Mouse (Mus musculus) testis, adult 2 months (tissue): ENCODE measurements at regions not wholly inside any gene's neighbourhood (a gene's known extent, or its start where the extent isn't known, plus 50 kb on each side); places are given as distances from the start of the nearest gene placed in this dataset.

Experiments used
- H3K27ac ChIP-seq: fragments of 200-500 bp; 2 replicates; pipeline ENCODE4 v1.5.1; 2012; ENCODE audit warnings: low read depth, low read length; ENCODE audit not compliant: control insufficient read depth, insufficient read depth
- H3K27me3 ChIP-seq: fragments of 200-500 bp; 2 replicates; pipeline ENCODE4 v1.6.1; 2012; ENCODE audit warnings: mild to moderate bottlenecking, low read length, moderate library complexity; ENCODE audit not compliant: control insufficient read depth, insufficient read depth
- H3K36me3 ChIP-seq: fragments of 200-500 bp; 2 replicates; pipeline ENCODE4 v1.6.1; 2012; ENCODE audit warnings: mild to moderate bottlenecking, low read length; ENCODE audit not compliant: control insufficient read depth, insufficient read depth
- H3K4me1 ChIP-seq: fragments of 200-500 bp; 2 replicates; pipeline ENCODE4 v1.6.1; 2012; ENCODE audit warnings: low read length; ENCODE audit not compliant: control insufficient read depth, insufficient read depth
- H3K4me3 ChIP-seq: fragments of 200-500 bp; 2 replicates; pipeline ENCODE4 v1.5.1; 2012; ENCODE audit warnings: low read depth, mild to moderate bottlenecking, low read length, moderate library complexity, mixed read lengths; ENCODE audit not compliant: control insufficient read depth
- CTCF ChIP-seq: fragments of 200-500 bp; IDR thresholded peaks from 2 replicates; pipeline ENCODE4 v1.5.1; 2012; ENCODE audit warnings: low read depth, mild to moderate bottlenecking, inconsistent platforms, low read length, moderate library complexity; ENCODE audit not compliant: control insufficient read depth, insufficient read depth, insufficient replicate concordance
- POLR2A ChIP-seq: fragments of 200-500 bp; IDR thresholded peaks from 2 replicates; pipeline ENCODE4 v1.6.1; 2012; ENCODE audit warnings: low read depth, mild to moderate bottlenecking, inconsistent platforms, low read length, moderate library complexity; ENCODE audit not compliant: control insufficient read depth

GRCm38 (mm10) chr4:58677701-58678385 is 109.7 kb downstream of the Olfr267 start:
- H3K27me3 ChIP-seq: no peaks in the 10 kb centered on the region
- TF ChIP-seq POLR2A (no peak), CTCF (no peak)
- no peak overlapping the region for H3K27ac ChIP-seq
- H3K4me1 ChIP-seq: no peaks in the 10 kb centered on the region
- no peaks in the 10 kb centered on the region for H3K36me3 ChIP-seq
- H3K4me3 ChIP-seq: no peak overlapping the region

GRCm38 (mm10) chr4:58671406-58672035 is 116.0 kb downstream of the Olfr267 start:
- peak overlapping the region; percentile 74 for H3K27ac ChIP-seq
- no peaks in the 10 kb centered on the region for H3K36me3 ChIP-seq
- TF ChIP-seq POLR2A: peak; percentile 66
- no peak for TF ChIP-seq CTCF
- peaks cover 6% of the 10 kb centered on the region for H3K4me1 ChIP-seq
- H3K4me3 ChIP-seq: peak overlapping the region; percentile 69
- no peaks in the 10 kb centered on the region for H3K27me3 ChIP-seq

GRCm38 (mm10) chr4:58670906-58671250 is 116.6 kb downstream of the Olfr267 start:
- Histone ChIP-seq H3K4me1 (peaks cover 6% of the 10 kb centered on the region), H3K4me3 (peak overlapping the region; percentile 13; the same call in 1 of the 2 replicates), H3K27ac (no peak overlapping the region), H3K36me3 (no peaks in the 10 kb centered on the region), H3K27me3 (no peaks in the 10 kb centered on the region)
- TF ChIP-seq POLR2A (no peak), CTCF (no peak)

- TF ChIP-seq POLR2A: no peak
- TF ChIP-seq CTCF: no peak
- Histone ChIP-seq H3K36me3 (no peaks in the 10 kb centered on the region), H3K4me1 (peaks cover 6% of the 10 kb centered on the region), H3K27me3 (no peaks in the 10 kb centered on the region), H3K27ac (no peak overlapping the region), H3K4me3 (peak overlapping the region; percentile 13; the same call in 1 of the 2 replicates)
Observed at GRCm38 (mm10) chr4:58670107-58670905, 116.6 kb upstream of the Lpar1 start.

GRCm38 (mm10) chr4:58668368-58669153 is 114.9 kb upstream of the Lpar1 start:
- Histone ChIP-seq H3K4me1 (peaks cover 6% of the 10 kb centered on the region), H3K27ac (no peak overlapping the region), H3K36me3 (no peaks in the 10 kb centered on the region), H3K4me3 (no peak overlapping the region), H3K27me3 (no peaks in the 10 kb centered on the region)
- TF ChIP-seq CTCF: no peak
- no peak for TF ChIP-seq POLR2A

GRCm38 (mm10) chr4:58663628-58664205 is 110.0 kb upstream of the Lpar1 start:
- no peak for TF ChIP-seq POLR2A
- no peak for TF ChIP-seq CTCF
- no peaks in the 10 kb centered on the region for H3K4me1 ChIP-seq
- H3K27me3 ChIP-seq: no peaks in the 10 kb centered on the region
- no peak overlapping the region for H3K27ac ChIP-seq
- no peaks in the 10 kb centered on the region for H3K36me3 ChIP-seq
- H3K4me3 ChIP-seq: no peak overlapping the region

- TF ChIP-seq CTCF (no peak), POLR2A (no peak)
- H3K4me1 ChIP-seq: peaks cover 2% of the 10 kb centered on the region
Observed at GRCm38 (mm10) chr4:58661781-58662293, 108.1 kb upstream of the Lpar1 start.

More at GRCm38 (mm10) chr4:58661781-58662293, 108.1 kb upstream of the Lpar1 start:
- H3K27me3 ChIP-seq: no peaks in the 10 kb centered on the region
- H3K27ac ChIP-seq: no peak overlapping the region
- H3K36me3 ChIP-seq: no peaks in the 10 kb centered on the region
- H3K4me3 ChIP-seq: no peak overlapping the region
